Mouse (Mus musculus): ENCODE results near the gene Fam129b.
A peak's percentile ranks its signal among the peaks of the same experiment; 100 is the strongest.
"Not testable (repeated sequence)": the region's sequence is repeated elsewhere in the genome, so short reads cannot be mapped to it uniquely, and the experiment has no call there.

The Fam129b gene

GRCm38 (mm10) chr2:32875675-32876489, at the start of gene Fam129b:
TSS of gene Fam129b (plus strand) at chr2:32876114.
- DNase-seq = peak; percentile 86 to 92

- peak in 1 of 2 experiments; percentile 11 for DNase-seq
These were observed 46.8 kb upstream of the Fam129b start for GRCm38 (mm10) chr2:32828979-32829676.

- peak in 1 of 2 experiments; percentile 54 for DNase-seq
These were observed 41.4 kb upstream of the Fam129b start for GRCm38 (mm10) chr2:32834496-32834895.

GRCm38 (mm10) chr2:32835588-32835987, 40.3 kb upstream of the Fam129b start:
- peak in 1 of 2 experiments; percentile 62 for DNase-seq

GRCm38 (mm10) chr2:32838147-32838884, 37.6 kb upstream of the Fam129b start:
- no peak for DNase-seq

- DNase-seq = no peak
These were observed 36.7 kb upstream of the Fam129b start for GRCm38 (mm10) chr2:32839261-32839660.

GRCm38 (mm10) chr2:32841099-32841498, 34.8 kb upstream of the Fam129b start:
- peak in 1 of 2 experiments; percentile 22 for DNase-seq

- peak in 1 of 2 experiments; percentile 37 for DNase-seq
These were observed 33.4 kb upstream of the Fam129b start for GRCm38 (mm10) chr2:32842558-32842957.

- DNase-seq = no peak
These were observed 30.3 kb upstream of the Fam129b start for GRCm38 (mm10) chr2:32845572-32846100.

- peak; percentile 87 to 89 for DNase-seq
These were observed 29.7 kb upstream of the Fam129b start for GRCm38 (mm10) chr2:32846101-32846804.

- peak; percentile 93 to 98 for DNase-seq
These were observed 29.0 kb upstream of the Fam129b start, which contains the start of gene Stxbp1 for GRCm38 (mm10) chr2:32846805-32847467. TSS of gene Stxbp1 (minus strand) at chr2:32847245.

- DNase-seq = no peak
These were observed 28.5 kb upstream of the Fam129b start for GRCm38 (mm10) chr2:32847468-32847821.

GRCm38 (mm10) chr2:32852156-32852555, 23.8 kb upstream of the Fam129b start:
- DNase-seq = peak; percentile 91 to 95

GRCm38 (mm10) chr2:32853716-32854115, 22.2 kb upstream of the Fam129b start:
- not testable (repeated sequence) for DNase-seq

GRCm38 (mm10) chr2:32854206-32854605, 21.7 kb upstream of the Fam129b start:
- DNase-seq = peak; percentile 95 to 99

GRCm38 (mm10) chr2:32855046-32855785, 20.7 kb upstream of the Fam129b start:
- DNase-seq = no peak

- DNase-seq = no peak
These were observed 20.0 kb upstream of the Fam129b start for GRCm38 (mm10) chr2:32855790-32856465.

- peak; percentile 80 to 87 for DNase-seq
These were observed 18.3 kb upstream of the Fam129b start for GRCm38 (mm10) chr2:32857584-32857983.

GRCm38 (mm10) chr2:32859010-32859621, 16.8 kb upstream of the Fam129b start:
- peak; percentile 75 to 86 for DNase-seq

GRCm38 (mm10) chr2:32859622-32860012, 16.3 kb upstream of the Fam129b start:
- DNase-seq = no peak

Measured in cerebellum, postnatal 25 days (tissue).